Mouse (Mus musculus) C2C12 (cell line): Measurements from ENCODE around the gene Rfc4.

ENCODE experiments used
- CEBPB ChIP-seq: IDR thresholded peaks from one replicate; pipeline ENCODE4 v1.6.1; 2011; ENCODE audit warnings: low read depth, mild to moderate bottlenecking, control low read depth, moderate library complexity
- CTCF ChIP-seq: IDR thresholded peaks from one replicate; pipeline ENCODE4 v1.5.1; 2011; ENCODE audit not compliant: control insufficient read depth, insufficient read depth, insufficient read length
- FOSL1 ChIP-seq: IDR thresholded peaks from one replicate; pipeline ENCODE4 v1.8.0; 2011; ENCODE audit warnings: mild to moderate bottlenecking, low read length; ENCODE audit not compliant: poor library complexity, insufficient read depth, severe bottlenecking
- MAX ChIP-seq: IDR thresholded peaks from one replicate; pipeline ENCODE4 v1.6.1; 2011; ENCODE audit warnings: mild to moderate bottlenecking, control low read depth
- MYOD1 ChIP-seq: IDR thresholded peaks from one replicate; pipeline ENCODE4 v1.6.1; 2011; ENCODE audit warnings: low read depth; ENCODE audit not compliant: control insufficient read depth, insufficient read length
- MYOG ChIP-seq: IDR thresholded peaks from one replicate; pipeline ENCODE4 v1.6.1; 2011; ENCODE audit not compliant: control insufficient read depth, insufficient read length; ENCODE audit errors: extremely low read depth
- USF1 ChIP-seq: IDR thresholded peaks from one replicate; pipeline ENCODE4 v1.6.1; 2011; ENCODE audit warnings: low read depth, mild to moderate bottlenecking, control low read depth, moderate library complexity

DNA sequence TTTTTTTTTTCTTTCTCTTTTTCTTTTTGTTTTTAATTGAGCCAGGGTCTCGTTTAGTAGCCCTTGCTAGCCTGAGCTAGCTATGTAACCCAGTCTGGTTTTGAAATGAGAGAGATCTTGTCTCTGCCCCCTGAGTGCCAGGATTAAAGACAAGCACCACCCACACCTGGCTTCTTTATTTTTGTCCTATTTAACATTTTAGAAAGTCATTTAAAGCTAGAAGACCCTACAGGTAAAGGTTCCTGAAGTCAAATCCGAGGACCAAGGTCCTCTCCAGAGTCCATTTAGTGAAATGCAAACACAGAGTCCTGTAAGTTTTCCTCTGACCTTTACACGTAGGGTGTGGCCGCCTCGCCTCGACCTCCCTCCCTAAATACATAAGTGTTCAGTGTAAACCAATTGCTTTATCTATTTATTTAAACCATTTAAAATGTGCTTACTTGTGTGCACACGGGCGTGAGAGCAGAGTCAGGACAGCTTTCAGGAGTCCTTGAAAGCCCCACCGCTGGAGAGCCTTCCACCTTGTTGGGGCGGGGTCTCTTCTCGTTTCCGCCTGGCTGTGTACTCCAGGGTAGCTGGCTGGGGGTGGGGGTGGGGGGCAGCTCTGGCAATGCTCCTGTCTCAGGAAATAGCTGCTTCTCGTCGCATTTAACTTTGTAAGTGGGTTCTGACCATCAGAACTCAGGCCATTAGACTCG, 25.0 kb downstream of the Rfc4 start:
- TF ChIP-seq CTCF (no peak), MYOG (no peak), USF1 (no peak), MAX (no peak), FOSL1 (no peak), CEBPB (no peak), MYOD1 (no peak)
